Mouse (Mus musculus): Measurements from ENCODE around the gene Entpd6. TPM values are rescaled to one million over a fixed set of nuclear protein-coding genes. Genes with fewer than 3 reads are reported as not detected.

Gene Entpd6
- polyA plus RNA-seq, 1 experiment from 2014 or later = 26.5 TPM

- H3K4me1 ChIP-seq (replicated peaks) = peaks cover 20% of the 10 kb centered on the region
- 59% methylated on average over 4 of the region's 4 CpGs for WGBS
- H3K27ac ChIP-seq = no peak overlapping the region
- H3K9me3 ChIP-seq = no peaks in the 10 kb centered on the region
- H3K4me3 ChIP-seq (replicated peaks) = peak overlapping the region; percentile 5; the same call in 1 of the 2 replicates
- no peak for ATAC-seq
- H3K27me3 ChIP-seq (replicated peaks) = no peaks in the 10 kb centered on the region
- no peak overlapping the region for H3K9ac ChIP-seq
- peak overlapping the region; percentile 81 for H3K4me2 ChIP-seq (replicated peaks)
- 0 out of 2 replicates have a peak, but pooled peaks cover 2% of the 10 kb centered on the region for H3K36me3 ChIP-seq
These were observed 40.1 kb downstream of the Entpd6 start for GRCm38 (mm10) chr2:150788768-150789550.

DNA sequence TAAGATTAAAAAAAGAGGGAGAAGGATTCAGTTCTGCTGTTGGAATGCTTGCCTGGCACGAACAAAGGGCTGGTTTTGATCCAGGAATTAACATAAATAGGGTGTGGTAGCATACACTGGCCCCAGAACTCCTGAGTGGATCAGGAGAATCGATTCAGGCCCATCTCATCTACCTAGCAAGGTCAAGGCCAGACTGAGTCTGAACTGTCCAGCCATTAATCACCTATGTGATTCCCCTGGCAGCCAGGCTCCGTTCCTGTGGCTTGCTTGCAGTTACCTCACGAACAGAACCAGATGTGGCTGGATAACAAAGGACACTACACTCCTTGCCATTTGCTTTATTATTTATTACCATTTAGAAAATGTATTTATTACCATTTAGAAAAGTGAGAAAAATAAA lies 44.5 kb downstream of the Entpd6 start:
- no peak overlapping the region for H3K4me3 ChIP-seq (replicated peaks)
- peaks cover 14% of the 10 kb centered on the region for H3K36me3 ChIP-seq
- H3K9ac ChIP-seq = no peak overlapping the region
- no peaks in the 10 kb centered on the region for H3K27me3 ChIP-seq (replicated peaks)
- no peak overlapping the region for H3K27ac ChIP-seq
- H3K9me3 ChIP-seq = no peaks in the 10 kb centered on the region
- peaks cover 7% of the 10 kb centered on the region for H3K4me1 ChIP-seq (replicated peaks)
- no peak for ATAC-seq
- WGBS = 66% methylated on average over 4 of the region's 4 CpGs
- no peak overlapping the region for H3K4me2 ChIP-seq (replicated peaks)

GRCm38 (mm10) chr2:150798084-150798483 lies 49.2 kb downstream of the Entpd6 start:
- no peak overlapping the region for H3K4me2 ChIP-seq (replicated peaks)
- peaks cover 30% of the 10 kb centered on the region for H3K36me3 ChIP-seq
- H3K27ac ChIP-seq = no peak overlapping the region
- H3K27me3 ChIP-seq (replicated peaks) = no peaks in the 10 kb centered on the region
- 71% methylated on average over 7 of the region's 7 CpGs for WGBS
- H3K4me3 ChIP-seq (replicated peaks) = no peak overlapping the region
- no peak overlapping the region for H3K9ac ChIP-seq
- H3K9me3 ChIP-seq = no peaks in the 10 kb centered on the region
- ATAC-seq = peak; percentile 76
- H3K4me1 ChIP-seq (replicated peaks) = no peaks in the 10 kb centered on the region

DNA sequence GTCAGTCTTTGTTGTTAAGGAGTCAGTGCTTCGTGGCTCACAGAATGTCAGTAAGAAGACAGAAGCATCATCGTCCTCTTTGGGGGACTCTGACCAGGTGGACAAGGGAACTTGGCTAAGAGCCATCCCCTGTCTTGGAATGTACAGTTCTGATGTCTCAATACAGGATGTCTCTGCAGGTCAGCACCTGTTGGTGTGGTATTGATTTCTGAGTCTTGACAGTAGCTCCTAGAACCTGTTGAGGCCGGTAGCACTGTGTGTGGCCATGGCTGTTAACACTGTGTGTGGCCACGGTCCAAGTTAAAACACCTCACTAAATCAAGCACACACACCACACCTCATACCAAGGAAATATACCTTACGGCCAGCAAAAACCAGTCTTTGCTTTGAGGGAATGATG lies 51.8 kb downstream of the Entpd6 start:
- Histone ChIP-seq H3K36me3 (peaks cover 36% of the 10 kb centered on the region), H3K9me3 (no peaks in the 10 kb centered on the region), H3K4me1 (replicated peaks) (no peaks in the 10 kb centered on the region), H3K4me3 (replicated peaks) (no peak overlapping the region), H3K27ac (no peak overlapping the region), H3K4me2 (replicated peaks) (no peak overlapping the region), H3K9ac (no peak overlapping the region), H3K27me3 (replicated peaks) (no peaks in the 10 kb centered on the region)
- ATAC-seq = no peak
- 72% methylated on average over 5 of the region's 5 CpGs for WGBS

DNA sequence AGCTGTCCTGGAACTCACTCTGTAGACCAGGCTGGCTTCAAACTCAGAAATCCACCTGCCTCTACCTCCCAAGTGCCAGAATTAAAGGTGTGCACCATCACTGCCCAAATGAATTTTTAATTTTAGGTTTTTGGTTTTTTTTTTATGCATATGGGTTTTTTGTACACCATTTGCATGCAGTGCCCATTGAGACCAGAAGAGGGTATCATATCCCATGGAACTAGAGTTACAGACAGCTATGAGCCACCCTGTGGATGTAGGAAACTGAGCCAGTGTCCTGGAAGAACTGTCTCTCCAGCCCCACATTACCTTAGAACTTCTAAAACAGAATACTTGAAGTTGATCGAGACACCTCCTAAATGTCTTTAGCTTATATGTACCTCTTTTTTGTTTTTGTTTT lies 54.2 kb downstream of the Entpd6 start:
- no peaks in the 10 kb centered on the region for H3K9me3 ChIP-seq
- ATAC-seq = no peak
- H3K27me3 ChIP-seq (replicated peaks) = no peaks in the 10 kb centered on the region
- H3K4me2 ChIP-seq (replicated peaks) = no peak overlapping the region
- no peak overlapping the region for H3K27ac ChIP-seq
- no peak overlapping the region for H3K4me3 ChIP-seq (replicated peaks)
- H3K9ac ChIP-seq = no peak overlapping the region
- no peaks in the 10 kb centered on the region for H3K4me1 ChIP-seq (replicated peaks)
- peaks cover 40% of the 10 kb centered on the region for H3K36me3 ChIP-seq
- WGBS = 93% methylated on average over 1 of the region's 1 CpGs

- H3K9me3 ChIP-seq = no peaks in the 10 kb centered on the region
- no peak overlapping the region for H3K4me3 ChIP-seq (replicated peaks)
- no peaks in the 10 kb centered on the region for H3K4me1 ChIP-seq (replicated peaks)
- no peak overlapping the region for H3K27ac ChIP-seq
- WGBS = 92% methylated on average over 6 of the region's 6 CpGs
- H3K9ac ChIP-seq = no peak overlapping the region
- no peak for ATAC-seq
- peaks cover 47% of the 10 kb centered on the region for H3K36me3 ChIP-seq
- H3K27me3 ChIP-seq (replicated peaks) = no peaks in the 10 kb centered on the region
- H3K4me2 ChIP-seq (replicated peaks) = no peak overlapping the region
These were observed 59.5 kb downstream of the Entpd6 start for GRCm38 (mm10) chr2:150808381-150808780.

DNA sequence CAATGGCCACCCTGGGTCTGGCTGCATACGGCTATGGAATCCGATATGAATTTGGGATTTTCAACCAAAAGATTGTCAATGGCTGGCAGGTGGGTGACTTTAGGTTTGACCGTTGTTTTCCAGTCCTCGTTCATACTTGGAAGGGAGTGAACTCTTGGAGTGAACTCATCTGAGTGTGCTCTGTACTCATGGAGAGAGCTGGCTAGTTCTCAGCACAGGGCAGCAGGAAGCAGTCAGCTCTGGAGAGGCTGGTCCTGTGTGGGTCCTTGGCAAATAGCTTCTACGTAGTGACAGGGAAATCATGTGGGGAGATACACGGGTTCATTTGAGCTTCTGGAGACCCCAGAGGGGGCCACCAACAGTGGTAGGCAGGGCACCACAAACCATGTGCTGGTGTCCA lies 60.0 kb downstream of the Entpd6 start:
- H3K9ac ChIP-seq = no peak overlapping the region
- WGBS = 94% methylated on average over 6 of the region's 6 CpGs
- no peak for ATAC-seq
- no peak overlapping the region for H3K4me2 ChIP-seq (replicated peaks)
- H3K4me3 ChIP-seq (replicated peaks) = no peak overlapping the region
- H3K27ac ChIP-seq = no peak overlapping the region
- peaks cover 52% of the 10 kb centered on the region for H3K36me3 ChIP-seq
- no peaks in the 10 kb centered on the region for H3K9me3 ChIP-seq
- no peaks in the 10 kb centered on the region for H3K27me3 ChIP-seq (replicated peaks)
- H3K4me1 ChIP-seq (replicated peaks) = no peaks in the 10 kb centered on the region

DNA sequence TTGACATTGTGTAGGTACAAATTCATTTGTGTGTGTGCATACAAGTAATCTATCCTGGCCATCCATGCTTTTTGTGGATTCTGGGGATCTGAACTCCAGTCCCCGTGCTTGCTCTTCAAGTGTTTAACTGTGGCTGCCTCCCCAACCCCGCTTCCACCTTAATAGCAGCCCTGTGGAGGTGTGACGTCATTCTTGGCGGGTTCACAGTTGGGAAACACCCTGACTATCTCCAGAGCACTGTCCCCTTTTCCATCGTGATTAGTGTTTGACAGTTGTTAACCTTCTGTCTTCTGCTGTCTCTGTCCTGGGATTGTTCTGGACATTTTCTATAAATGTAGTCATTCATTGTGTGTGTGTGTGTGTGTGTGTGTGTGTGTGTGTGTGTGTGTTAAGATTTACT lies 61.8 kb downstream of the Entpd6 start:
- Histone ChIP-seq H3K4me1 (replicated peaks) (no peaks in the 10 kb centered on the region), H3K36me3 (peaks cover 52% of the 10 kb centered on the region), H3K9me3 (no peaks in the 10 kb centered on the region), H3K27ac (no peak overlapping the region), H3K27me3 (replicated peaks) (no peaks in the 10 kb centered on the region), H3K4me2 (replicated peaks) (no peak overlapping the region), H3K4me3 (replicated peaks) (no peak overlapping the region), H3K9ac (no peak overlapping the region)
- ATAC-seq = no peak
- 79% methylated on average over 5 of the region's 5 CpGs for WGBS

GRCm38 (mm10) chr2:150812816-150813215 lies 64.0 kb downstream of the Entpd6 start:
- 94% methylated on average over 6 of the region's 6 CpGs for WGBS
- Histone ChIP-seq H3K9me3 (no peaks in the 10 kb centered on the region), H3K4me1 (replicated peaks) (no peaks in the 10 kb centered on the region), H3K9ac (no peak overlapping the region), H3K4me2 (replicated peaks) (no peak overlapping the region), H3K36me3 (peaks cover 49% of the 10 kb centered on the region), H3K27ac (no peak overlapping the region), H3K4me3 (replicated peaks) (no peak overlapping the region), H3K27me3 (replicated peaks) (no peaks in the 10 kb centered on the region)
- ATAC-seq = no peak

GRCm38 (mm10) chr2:150816676-150817402 lies 68.0 kb downstream of the Entpd6 start:
- WGBS = 93% methylated on average over 18 of the region's 18 CpGs
- no peak overlapping the region for H3K9ac ChIP-seq
- ATAC-seq = no peak

GRCm38 (mm10) chr2:150818742-150819141 lies 69.9 kb downstream of the Entpd6 start:
- no peak overlapping the region for H3K27ac ChIP-seq
- H3K9ac ChIP-seq = no peak overlapping the region
- H3K27me3 ChIP-seq (replicated peaks) = no peaks in the 10 kb centered on the region
- no peaks in the 10 kb centered on the region for H3K9me3 ChIP-seq
- no peaks in the 10 kb centered on the region for H3K4me1 ChIP-seq (replicated peaks)
- H3K4me3 ChIP-seq (replicated peaks) = no peak overlapping the region
- H3K4me2 ChIP-seq (replicated peaks) = no peak overlapping the region
- peaks cover 49% of the 10 kb centered on the region for H3K36me3 ChIP-seq
- no peak for ATAC-seq
- WGBS = 87% methylated on average over 8 of the region's 8 CpGs

More at GRCm38 (mm10) chr2:150816676-150817402, 68.0 kb downstream of the Entpd6 start:
- Histone ChIP-seq H3K27me3 (replicated peaks) (no peaks in the 10 kb centered on the region), H3K4me3 (replicated peaks) (no peak overlapping the region), H3K4me2 (replicated peaks) (no peak overlapping the region), H3K9me3 (no peaks in the 10 kb centered on the region), H3K27ac (no peak overlapping the region), H3K36me3 (peaks cover 56% of the 10 kb centered on the region), H3K4me1 (replicated peaks) (no peaks in the 10 kb centered on the region)

- Histone ChIP-seq H3K4me3 (replicated peaks) (no peak overlapping the region), H3K4me1 (replicated peaks) (no peaks in the 10 kb centered on the region), H3K27ac (no peak overlapping the region), H3K9me3 (no peaks in the 10 kb centered on the region), H3K36me3 (peaks cover 43% of the 10 kb centered on the region), H3K27me3 (replicated peaks) (no peaks in the 10 kb centered on the region), H3K4me2 (replicated peaks) (no peak overlapping the region), H3K9ac (no peak overlapping the region)
- ATAC-seq = no peak
- WGBS = 86% methylated on average over 8 of the region's 8 CpGs
These were observed 71.9 kb downstream of the Entpd6 start for GRCm38 (mm10) chr2:150820720-150821119.
